Mouse (Mus musculus): ENCODE measurements around the gene Pmf1.

DNA sequence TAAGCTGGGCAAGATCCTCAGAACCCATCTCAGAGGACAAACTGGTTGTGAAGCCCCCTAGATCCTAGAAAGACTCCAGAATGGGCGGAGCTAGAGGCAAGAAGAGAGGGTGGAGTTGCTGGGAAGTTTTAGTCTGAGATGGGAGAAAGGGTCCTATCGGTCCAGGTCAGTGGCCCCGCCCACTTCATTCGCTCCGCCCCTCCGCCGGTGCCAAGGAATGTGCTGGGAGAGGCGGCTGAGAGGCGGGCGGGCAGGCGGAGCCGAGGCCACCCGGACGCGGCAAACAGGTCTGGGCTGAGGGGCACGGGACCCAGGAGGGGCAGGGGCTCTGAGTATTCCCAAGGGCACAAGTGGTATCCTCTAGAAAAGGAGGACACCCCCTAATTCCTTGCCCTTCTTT is 45.8 kb downstream of the Pmf1 start, which contains the start of gene Paqr6:
- no peak for TF ChIP-seq POLR2A (IDR thresholded peaks at IDR 0.05; ENCODE audit: borderline replicate concordance, control insufficient read depth, low read depth, low read length)
- no peak for TF ChIP-seq CTCF (IDR thresholded peaks at IDR 0.05; ENCODE audit: control insufficient read depth, insufficient read depth, low read length)

Measured in bone marrow, adult 2 months (tissue).